Mouse (Mus musculus): ENCODE measurements at regions not wholly inside any gene's neighbourhood (a gene's known extent, or its start where the extent isn't known, plus 50 kb on each side); places are given as distances from the start of the nearest gene placed in this dataset.
"Not testable (repeated sequence)": the region's sequence is repeated elsewhere in the genome, so short reads cannot be mapped to it uniquely, and the experiment has no call there.

GRCm38 (mm10) chr10:20891426-20891825 is 60.9 kb upstream of the Ahi1 start:
- CTCF ChIA-PET, result no interaction called here

DNA sequence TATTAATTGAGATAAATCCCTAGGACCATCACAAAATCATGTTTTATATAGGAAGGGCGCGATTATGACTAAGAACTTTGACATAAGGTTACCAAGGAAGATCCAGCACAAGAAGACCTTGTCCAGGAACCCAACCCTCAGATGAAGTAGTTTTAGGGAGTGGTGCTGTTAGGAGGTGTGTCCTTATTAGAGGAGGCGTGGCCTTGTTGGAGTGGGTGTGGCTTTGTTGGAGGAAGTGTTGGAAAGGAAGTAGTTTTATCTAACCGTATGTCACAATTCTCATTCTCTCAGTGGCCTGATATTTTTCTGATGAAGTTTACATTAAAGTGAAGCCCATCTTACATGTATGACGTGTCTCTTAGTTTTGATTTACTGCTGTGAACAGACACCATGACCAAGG is 68.7 kb upstream of the Ahi1 start:
- CTCF ChIA-PET, result no interaction called here

DNA sequence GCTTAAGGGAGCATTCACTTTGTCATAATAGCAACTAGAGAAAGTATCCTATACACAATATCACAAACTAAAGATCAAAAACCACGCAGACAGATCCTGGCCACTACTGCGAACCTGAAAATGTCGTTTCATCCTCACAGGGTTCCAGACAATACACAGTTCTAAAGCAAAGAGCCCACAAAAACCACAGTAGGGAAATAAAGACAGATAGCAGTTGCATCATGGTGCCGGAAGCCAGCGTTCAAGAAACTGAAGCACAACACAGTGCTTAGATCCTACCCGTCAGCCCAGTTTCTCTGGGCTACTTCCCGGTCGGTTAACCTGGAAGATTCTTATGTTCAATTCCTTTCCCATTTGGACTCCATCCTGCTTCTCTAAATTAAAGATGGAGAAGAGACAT is 69.7 kb upstream of the Ahi1 start:
- CTCF ChIA-PET, result no interaction called here

- CTCF ChIA-PET, result no interaction called here
Measured at GRCm38 (mm10) chr10:20880251-20880650, 72.1 kb upstream of the Ahi1 start.

DNA sequence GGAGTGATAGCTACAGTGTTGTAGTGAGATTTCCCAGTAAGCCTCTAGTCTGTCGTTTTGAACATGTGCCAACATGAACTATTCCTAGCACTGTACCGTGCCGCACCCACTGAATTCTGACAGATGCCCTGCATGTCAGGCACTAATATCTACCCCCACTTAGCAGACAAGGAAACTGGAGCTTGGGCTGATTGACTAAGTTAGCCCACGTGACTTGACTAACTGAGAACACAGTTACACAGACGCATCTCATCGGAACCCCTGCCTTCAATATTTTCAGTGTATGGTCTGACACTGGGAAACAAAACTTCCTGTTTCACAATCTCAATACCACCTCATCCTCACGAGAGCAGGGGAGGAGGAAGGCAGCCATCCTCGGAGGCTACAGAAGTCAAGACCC is 72.9 kb upstream of the Ahi1 start:
- CTCF ChIA-PET, result no interaction called here

GRCm38 (mm10) chr10:20867076-20867475 is 85.3 kb upstream of the Ahi1 start:
- CTCF ChIA-PET, result no interaction called here

GRCm38 (mm10) chr10:20865031-20865430 is 87.3 kb upstream of the Ahi1 start:
- CTCF ChIA-PET, result no interaction called here

DNA sequence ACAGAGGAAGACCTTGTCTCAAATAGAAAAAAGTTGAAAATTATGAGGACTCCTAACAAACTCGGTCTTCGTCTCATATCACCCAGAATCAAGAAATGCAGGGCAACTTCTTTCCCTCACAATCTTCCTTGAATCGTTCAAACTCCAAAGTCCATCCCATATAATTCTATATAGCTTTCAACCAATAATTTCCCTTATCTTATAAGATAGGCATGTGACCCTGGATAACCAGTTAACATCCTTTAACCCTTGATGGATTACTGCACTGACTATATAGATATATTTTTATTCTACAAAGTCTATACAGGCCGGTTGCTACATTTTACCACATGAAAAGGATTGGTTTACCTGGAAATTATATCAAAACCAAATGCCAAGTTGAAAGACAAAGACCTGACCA is 94.9 kb upstream of the Ahi1 start:
- CTCF ChIA-PET, result no interaction called here

DNA sequence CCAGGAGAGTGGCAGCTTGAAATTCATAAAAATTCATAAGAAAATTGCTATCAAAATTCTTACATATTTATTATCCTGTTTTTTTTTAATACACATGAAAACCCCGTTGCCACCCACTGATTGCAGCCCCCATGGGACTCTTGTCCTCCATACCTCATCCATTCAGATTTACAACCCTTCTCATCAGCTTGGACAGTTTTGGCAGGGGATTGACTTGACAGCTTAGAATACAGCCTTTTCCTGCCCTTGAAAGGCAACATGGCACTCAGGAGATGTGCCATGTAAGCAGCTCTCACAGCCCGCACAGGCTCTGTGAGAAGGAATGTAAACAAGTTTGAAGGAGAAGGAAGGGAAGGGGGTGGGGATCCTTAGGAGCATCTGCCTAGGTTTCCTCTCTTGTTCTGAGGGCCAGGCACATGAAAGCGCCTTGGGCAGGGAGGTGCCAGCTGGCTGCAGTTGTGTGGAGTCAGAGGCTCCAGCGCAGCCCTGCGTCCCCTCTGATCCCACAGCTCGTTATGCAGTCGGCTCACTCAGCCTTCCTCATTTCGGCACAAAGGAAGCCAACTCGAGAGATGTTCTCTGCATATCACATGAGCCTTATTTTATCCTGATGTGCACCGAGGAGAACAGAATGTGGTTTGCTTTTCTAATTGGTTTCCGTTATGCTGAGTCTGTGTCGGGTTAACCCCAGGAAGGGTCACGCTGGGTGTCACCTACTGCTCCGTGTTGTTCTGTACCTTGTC is 97.6 kb upstream of the Ahi1 start:
- CTCF ChIA-PET, result no interaction called here

- CTCF ChIA-PET, result no interaction called here
Measured at GRCm38 (mm10) chr10:20847287-20847686, 105.1 kb upstream of the Ahi1 start.

DNA sequence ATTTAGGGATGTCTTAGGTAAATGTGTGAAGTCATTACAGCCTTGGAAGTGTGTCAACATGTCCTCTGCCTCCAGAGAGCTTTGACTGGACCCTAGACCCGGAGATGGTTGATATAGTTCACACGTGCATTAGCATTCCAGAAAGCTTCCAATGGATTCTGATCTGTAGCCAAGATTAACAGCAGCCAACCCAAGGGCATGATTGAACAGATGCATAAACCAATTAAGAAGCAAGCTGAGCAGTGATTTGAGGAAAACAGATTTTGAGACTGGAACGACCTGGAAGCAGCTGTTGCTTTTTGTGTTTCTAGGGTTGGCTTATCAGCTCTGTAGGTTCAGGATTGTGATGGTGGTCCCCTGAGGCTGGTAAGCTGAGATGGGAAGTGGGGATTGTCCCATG is 109.1 kb upstream of the Ahi1 start:
- CTCF ChIA-PET, result no interaction called here

GRCm38 (mm10) chr10:20842131-20842530 is 110.2 kb upstream of the Ahi1 start:
- CTCF ChIA-PET, result no interaction called here

DNA sequence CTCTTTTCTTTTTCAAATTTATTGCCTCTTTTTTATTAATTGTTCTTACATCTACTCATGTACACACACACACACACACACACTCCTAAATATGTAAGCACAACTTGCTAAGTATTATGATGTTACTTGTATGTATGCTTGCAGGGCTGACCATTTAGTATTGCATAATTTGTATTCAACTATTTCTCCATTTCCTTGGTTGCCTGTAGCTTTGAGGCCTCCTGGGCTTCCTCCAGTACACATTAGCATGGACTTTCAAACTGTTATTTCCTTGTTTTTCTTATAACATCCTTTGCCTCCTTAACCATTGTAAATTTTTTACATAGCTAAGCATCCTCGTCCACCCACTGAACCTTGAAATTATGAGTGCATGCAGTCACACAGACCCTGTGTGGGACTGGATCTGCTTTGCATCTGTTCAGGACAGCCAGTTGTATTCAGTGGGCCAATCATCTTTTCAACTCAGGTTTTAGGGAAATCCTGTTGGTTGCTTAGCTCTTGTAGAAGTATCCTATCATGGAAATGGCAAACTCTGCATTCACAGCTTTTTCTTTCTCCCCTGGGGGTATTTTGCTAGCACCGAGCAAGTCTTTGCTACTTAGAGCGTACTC is 110.8 kb upstream of the Ahi1 start:
- CTCF ChIA-PET, result no interaction called here

GRCm38 (mm10) chr10:20838685-20839425 is 113.5 kb upstream of the Ahi1 start:
- CTCF ChIA-PET, result no interaction called here

DNA sequence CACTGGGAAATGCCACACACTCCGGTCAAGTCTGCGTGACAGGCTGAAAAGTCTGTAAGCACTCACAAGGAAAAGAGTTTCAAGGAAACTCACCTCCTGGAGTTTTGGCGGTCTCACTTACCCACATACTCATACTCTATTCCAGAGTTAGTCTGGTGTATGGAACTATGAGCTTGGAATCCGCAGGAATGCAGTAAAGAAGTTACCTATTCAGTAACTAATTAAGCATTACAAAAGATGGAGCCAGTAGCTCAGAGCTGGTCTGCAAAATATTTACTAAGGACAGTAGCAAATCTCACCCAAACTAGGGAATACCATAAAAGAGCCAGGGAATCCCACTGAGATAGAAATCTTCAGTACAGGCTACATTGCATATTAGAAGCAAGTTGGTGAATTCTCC is 111.9 kb upstream of the Pde7b start:
- CTCF ChIA-PET, result not testable (repeated sequence)

GRCm38 (mm10) chr10:20834806-20835575 is 110.1 kb upstream of the Pde7b start:
- CTCF ChIA-PET, result interaction anchor here (0.8 kb wide), 1 partner anchor 181 kb away, joined by 8 read pairs; no protein-coding TSS in a partner anchor

DNA sequence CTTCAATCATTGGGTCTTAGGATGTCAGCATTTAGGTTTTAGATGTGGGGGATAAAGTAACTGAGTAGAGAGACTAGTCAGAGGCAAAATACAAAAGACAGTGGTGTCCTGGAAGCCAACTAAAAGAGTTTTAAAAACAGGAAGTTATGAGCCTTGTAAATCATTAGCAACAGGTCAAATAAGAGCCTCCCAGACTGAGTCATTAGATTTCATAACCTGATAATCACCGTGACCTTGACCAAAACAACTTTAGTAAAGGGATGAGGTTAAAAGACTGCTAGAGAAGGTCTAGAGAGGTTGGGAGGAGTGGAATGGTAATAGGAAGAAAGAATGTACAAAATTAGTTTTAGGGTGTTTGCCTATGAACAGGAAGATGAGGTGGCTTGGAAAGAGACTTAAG is 103.4 kb upstream of the Pde7b start:
- CTCF ChIA-PET, result no interaction called here

DNA sequence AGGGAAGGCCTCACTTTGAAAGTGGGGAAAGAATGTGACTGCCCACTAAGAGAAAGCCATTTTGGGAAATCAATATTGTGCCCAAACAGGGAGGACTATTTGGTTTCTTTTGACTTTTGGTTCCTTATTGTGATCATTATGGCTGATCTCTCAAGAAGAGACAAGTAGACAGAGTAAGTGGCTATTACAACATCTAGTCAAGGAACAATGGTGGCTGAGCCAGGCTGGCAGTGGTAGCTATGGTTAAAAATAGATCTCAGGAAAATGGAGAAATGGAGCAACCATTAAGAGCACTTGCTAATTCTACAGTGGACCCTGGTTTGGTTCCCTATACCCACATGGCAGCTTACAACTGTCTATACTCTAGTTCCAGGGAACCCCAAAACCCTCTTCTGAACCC is 102.6 kb upstream of the Pde7b start:
- CTCF ChIA-PET, result no interaction called here

- CTCF ChIA-PET, result no interaction called here
Measured at GRCm38 (mm10) chr10:20818548-20818947, 93.7 kb upstream of the Pde7b start.

DNA sequence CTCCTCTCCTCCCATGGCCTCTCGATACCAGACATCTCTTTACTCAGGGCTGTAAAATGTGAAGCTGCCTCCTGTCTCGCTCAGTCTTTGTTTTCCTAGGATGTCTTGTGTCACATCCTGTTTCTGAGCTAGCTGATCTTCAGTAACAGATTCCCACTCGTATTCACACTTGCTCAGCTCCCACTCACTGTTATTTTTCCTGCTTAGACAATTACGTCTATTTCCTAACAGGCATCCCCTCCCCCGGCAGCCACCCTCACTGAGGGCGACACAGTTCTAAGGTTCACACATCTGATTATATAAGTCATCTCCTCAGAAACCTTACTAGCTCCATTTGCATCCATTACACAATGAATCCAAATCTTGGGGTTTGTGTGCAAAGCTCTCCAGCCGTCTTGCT is 74.9 kb upstream of the Pde7b start:
- CTCF ChIA-PET, result interaction anchor here (0.7 kb wide), 1 partner anchor 156 kb away, joined by 4 read pairs; no protein-coding TSS in a partner anchor

GRCm38 (mm10) chr10:20798400-20798799 is 73.5 kb upstream of the Pde7b start:
- CTCF ChIA-PET, result no interaction called here

DNA sequence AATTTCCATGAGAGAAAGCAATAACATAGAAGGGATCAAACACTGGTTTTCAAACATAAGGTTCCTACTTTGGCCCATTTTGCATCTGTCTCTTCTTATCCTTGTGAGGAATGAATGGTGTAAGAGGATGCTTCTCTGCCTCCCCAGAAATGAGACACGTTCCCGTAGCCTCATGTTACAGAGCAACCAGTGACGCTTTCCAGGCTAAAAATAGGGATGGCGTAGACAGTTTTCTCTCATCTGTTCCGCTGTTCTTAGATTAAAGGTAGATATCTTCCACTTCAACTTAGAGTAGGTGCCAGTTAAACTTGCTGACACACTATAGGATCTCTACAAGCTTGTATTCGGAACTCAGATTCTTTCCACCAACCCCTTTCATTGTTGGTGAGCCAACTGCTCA is 69.1 kb upstream of the Pde7b start:
- CTCF ChIA-PET, result no interaction called here

DNA sequence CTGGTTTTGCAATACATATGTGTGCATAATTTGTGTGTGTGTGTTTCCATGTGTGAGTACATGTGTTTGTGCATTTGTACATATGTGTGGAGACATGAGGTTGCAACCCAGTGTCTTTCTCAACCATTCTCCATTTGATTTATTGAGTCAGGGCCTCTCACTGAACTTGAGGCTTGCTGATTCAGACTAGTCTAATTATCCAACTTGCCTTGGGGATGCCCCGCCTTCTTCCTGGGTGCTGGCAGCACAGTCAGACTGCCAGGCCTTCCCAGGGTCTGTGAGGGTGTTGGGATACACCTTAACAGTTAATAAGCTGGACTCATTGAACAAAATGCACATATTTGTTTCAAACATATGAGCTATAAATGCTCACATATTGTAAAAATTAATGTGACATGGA is 56.1 kb upstream of the Pde7b start:
- CTCF ChIA-PET, result no interaction called here
